9 mouse cellular contexts compared by ENCODE assay signal in the genomic region with DNA sequence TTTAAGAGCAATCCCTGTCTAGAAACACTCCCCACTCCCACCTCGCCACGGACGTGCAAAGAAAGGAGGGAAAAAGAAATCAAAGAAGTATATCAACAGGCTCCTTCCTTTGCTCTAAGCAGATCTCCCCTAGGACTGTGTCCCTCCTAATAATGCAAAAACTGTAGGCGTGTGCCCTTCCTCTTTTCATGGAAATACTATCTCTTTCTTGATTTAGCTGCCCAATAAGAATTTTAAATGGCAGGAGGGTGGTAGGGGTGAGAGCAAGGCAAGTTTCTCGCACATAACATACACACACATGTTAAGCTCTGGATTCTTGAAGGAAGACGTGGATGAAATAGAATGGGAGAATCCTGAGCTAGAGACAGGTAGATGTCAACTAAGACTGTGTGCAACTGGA. TPM values are rescaled to one million over a fixed set of nuclear protein-coding genes. Genes with fewer than 3 reads are reported as not detected.
DNase-seq lines count a peak whose midpoint lies in the region; ATAC-seq and TF ChIP-seq lines count a peak whose summit lies in the region.
"Had no signal": no experiment of that assay in that cellular context is flagged by ENCODE, and none has a peak within 500 bp of the region (broad histone marks: within the 10 kb centered on the region; RNA-seq: fewer than 3 reads in every experiment).

No protein-coding gene starts in this region.

- peak; percentile 2; the same call in 1 of the 2 replicates for ATAC-seq in kidney, embryonic 15.5 days (replicated peaks; ENCODE audit: low FRiP score)
- no peak for ATAC-seq in hindbrain, postnatal 0 days
- ATAC-seq in midbrain, postnatal 0 days (ENCODE audit: low FRiP score), result no peak
- no peak for ATAC-seq in megakaryocyte-erythroid progenitor cell, adult 5-6 weeks (replicated peaks; ENCODE audit: low FRiP score, low TSS enrichment, poor library complexity, severe bottlenecking)

- H3K9ac ChIP-seq in kidney, embryonic 15.5 days, result peak overlapping the region; percentile 71; the same call in 1 of the 2 replicates
- H3K9ac ChIP-seq in hindbrain, postnatal 0 days (replicated peaks; ENCODE audit: low read length), result no peak overlapping the region; the same call in 1 of the 2 replicates
- 0 out of 2 replicates have a peak overlapping the region, but pooled peaks have one; percentile 20 for H3K9ac ChIP-seq in midbrain, postnatal 0 days (replicated peaks; ENCODE audit: low read length, poor library complexity, severe bottlenecking)

- H3K4me3 ChIP-seq in kidney, embryonic 15.5 days (replicated peaks), result peak overlapping the region; percentile 67
- peak overlapping the region; percentile 56 for H3K4me3 ChIP-seq in cortical plate, adult 2 months (ENCODE audit: insufficient read depth, low read length)
- H3K4me3 ChIP-seq in hindbrain, postnatal 0 days (ENCODE audit: low read length), result peak overlapping the region; percentile 49
- peak overlapping the region; percentile 55 for H3K4me3 ChIP-seq in midbrain, postnatal 0 days (ENCODE audit: low read depth, low read length)

- no peak for DNase-seq in kidney, postnatal 10 days
- DNase-seq in hindbrain, postnatal 0 days (ENCODE audit: low spot score), result no peak
- DNase-seq in midbrain, postnatal 0 days (ENCODE audit: low spot score), result no peak
- DNase-seq in spleen, postnatal 4 days (ENCODE audit: low spot score in 2 of 2), result no peak
- no peak for DNase-seq in kidney, adult 9 months

- TF ChIP-seq POLR2A in cortical plate, adult 2 months (IDR thresholded peaks at IDR 0.05; ENCODE audit: extremely low read depth, insufficient read depth, low read length), result no peak

- 62% methylated on average over 6 of the region's 6 CpGs for WGBS in kidney, embryonic 15.5 days
- WGBS in hindbrain, postnatal 0 days, result 66% methylated on average over 6 of the region's 6 CpGs
- 65% methylated on average over 6 of the region's 6 CpGs for WGBS in midbrain, postnatal 0 days

- H3K4me1 ChIP-seq in kidney, embryonic 15.5 days, result peaks cover 35% of the 10 kb centered on the region
- peaks cover 3% of the 10 kb centered on the region; the same call in 1 of the 2 replicates for H3K4me1 ChIP-seq in cortical plate, adult 2 months (ENCODE audit: control insufficient read depth, insufficient read depth, low read length)
- peaks cover 4% of the 10 kb centered on the region; the same call in 1 of the 2 replicates for H3K4me1 ChIP-seq in hindbrain, postnatal 0 days (ENCODE audit: insufficient read depth, low read length)
- H3K4me1 ChIP-seq in midbrain, postnatal 0 days (ENCODE audit: insufficient read depth, low read length), result peaks cover 13% of the 10 kb centered on the region

- peak overlapping the region; percentile 82 for H3K27ac ChIP-seq in kidney, embryonic 15.5 days
- H3K27ac ChIP-seq in cortical plate, adult 2 months (ENCODE audit: insufficient read depth, low read length), result no peak overlapping the region
- H3K27ac ChIP-seq in hindbrain, postnatal 0 days, result peak overlapping the region; percentile 71
- H3K27ac ChIP-seq in midbrain, postnatal 0 days (ENCODE audit: low read depth, low read length), result peak overlapping the region; percentile 73

- H3K27me3 ChIP-seq in kidney, embryonic 15.5 days, result no peaks in the 10 kb centered on the region
- H3K27me3 ChIP-seq in hindbrain, postnatal 0 days (ENCODE audit: insufficient read depth, low read length), result no peaks in the 10 kb centered on the region
- H3K27me3 ChIP-seq in midbrain, postnatal 0 days (ENCODE audit: insufficient read depth, low read length), result no peaks in the 10 kb centered on the region

- no peak for TF ChIP-seq CTCF in cortical plate, adult 2 months (IDR thresholded peaks at IDR 0.05; ENCODE audit: extremely low read depth, insufficient read depth, low read length)
- no peak for TF ChIP-seq CTCF in hindbrain, postnatal 0 days (IDR thresholded peaks at IDR 0.05; ENCODE audit: low read depth)
- TF ChIP-seq CTCF in midbrain, postnatal 0 days (IDR thresholded peaks at IDR 0.05), result no peak

- H3K36me3 ChIP-seq in kidney, embryonic 15.5 days, result peaks cover 22% of the 10 kb centered on the region
- 0 out of 2 replicates have a peak, but pooled peaks cover 7% of the 10 kb centered on the region for H3K36me3 ChIP-seq in hindbrain, postnatal 0 days (ENCODE audit: insufficient read depth, low read length)
- peaks cover 5% of the 10 kb centered on the region; the same call in 1 of the 2 replicates for H3K36me3 ChIP-seq in midbrain, postnatal 0 days (ENCODE audit: insufficient read depth, low read length)

- no peaks in the 10 kb centered on the region for H3K9me3 ChIP-seq in kidney, embryonic 15.5 days (replicated peaks)
- H3K9me3 ChIP-seq in hindbrain, postnatal 0 days (ENCODE audit: low read length), result no peaks in the 10 kb centered on the region
- H3K9me3 ChIP-seq in midbrain, postnatal 0 days (ENCODE audit: low read length), result no peaks in the 10 kb centered on the region

- H3K4me2 ChIP-seq in kidney, embryonic 15.5 days, result peak overlapping the region; percentile 91
- peak overlapping the region; percentile 84 for H3K4me2 ChIP-seq in hindbrain, postnatal 0 days (ENCODE audit: low read depth, low read length)
- H3K4me2 ChIP-seq in midbrain, postnatal 0 days (ENCODE audit: low read depth, low read length, poor library complexity, severe bottlenecking), result peak overlapping the region; percentile 81

RNA-seq across cellular contexts. Expression of gene G6pc3, which starts 0.4 kb away (rescaled TPM):
- 39.7 and 43.4 TPM in 2 replicates for polyA plus RNA-seq in kidney, embryonic 15.5 days (2015; fragmentation: Nextera tagmentation; extraction: Ambion mirVana)
- 97.1 TPM in 2 replicates for polyA plus RNA-seq in cortical plate, adult 2 months (2012; rRNA removed)
- total RNA-seq in hindbrain, postnatal 0 days (2014; rRNA removed), result 67.5 and 70.1 TPM in 2 replicates
- polyA plus RNA-seq in hindbrain, postnatal 0 days (2015; fragmentation: Nextera tagmentation; extraction: Ambion mirVana), result 43.8 and 46.2 TPM in 2 replicates
- total RNA-seq in midbrain, postnatal 0 days (2014; rRNA removed), result 43.1 and 68.5 TPM in 2 replicates
- polyA plus RNA-seq in midbrain, postnatal 0 days (2015; fragmentation: Nextera tagmentation; extraction: Ambion mirVana), result 42.0 and 48.7 TPM in 2 replicates
- total RNA-seq in megakaryocyte-erythroid progenitor cell, adult 5-6 weeks (2014; fragmentation: Nextera tagmentation), result 71.5 and 93.3 TPM in 2 replicates
- total RNA-seq in megakaryocyte-erythroid progenitor cell, adult 5-6 weeks (2017), result 39.9 and 59.4 TPM in 2 replicates

RNA-seq across cellular contexts. Expression of gene Lsm12, which starts 3.9 kb away (rescaled TPM):
- 122 and 135 TPM in 2 replicates for polyA plus RNA-seq in kidney, embryonic 15.5 days (2015; fragmentation: Nextera tagmentation; extraction: Ambion mirVana)
- polyA plus RNA-seq in cortical plate, adult 2 months (2012; rRNA removed), result 33.2 and 34.4 TPM in 2 replicates
- 65.7 and 167 TPM in 2 replicates for total RNA-seq in hindbrain, postnatal 0 days (2014; rRNA removed)
- polyA plus RNA-seq in hindbrain, postnatal 0 days (2015; fragmentation: Nextera tagmentation; extraction: Ambion mirVana), result 147 and 153 TPM in 2 replicates
- total RNA-seq in midbrain, postnatal 0 days (2014; rRNA removed), result 77.7 and 86.2 TPM in 2 replicates
- polyA plus RNA-seq in midbrain, postnatal 0 days (2015; fragmentation: Nextera tagmentation; extraction: Ambion mirVana), result 130 and 147 TPM in 2 replicates
- total RNA-seq in megakaryocyte-erythroid progenitor cell, adult 5-6 weeks (2014; fragmentation: Nextera tagmentation), result 110 TPM in 2 replicates
- total RNA-seq in megakaryocyte-erythroid progenitor cell, adult 5-6 weeks (2017), result 71.3 and 94.9 TPM in 2 replicates

RNA-seq across cellular contexts. Expression of gene Tmem101, which starts 32.8 kb away (rescaled TPM):
- polyA plus RNA-seq in kidney, embryonic 15.5 days (2015; fragmentation: Nextera tagmentation; extraction: Ambion mirVana), result 35.3 and 36.5 TPM in 2 replicates
- 28.4 and 31.4 TPM in 2 replicates for polyA plus RNA-seq in cortical plate, adult 2 months (2012; rRNA removed)
- 37.4 and 45.4 TPM in 2 replicates for total RNA-seq in hindbrain, postnatal 0 days (2014; rRNA removed)
- polyA plus RNA-seq in hindbrain, postnatal 0 days (2015; fragmentation: Nextera tagmentation; extraction: Ambion mirVana), result 40.6 and 42.5 TPM in 2 replicates
- total RNA-seq in midbrain, postnatal 0 days (2014; rRNA removed), result 35.2 and 41.1 TPM in 2 replicates
- 42.4 and 44.4 TPM in 2 replicates for polyA plus RNA-seq in midbrain, postnatal 0 days (2015; fragmentation: Nextera tagmentation; extraction: Ambion mirVana)
- total RNA-seq in megakaryocyte-erythroid progenitor cell, adult 5-6 weeks (2014; fragmentation: Nextera tagmentation), result 4.7 and 9.3 TPM in 2 replicates
- total RNA-seq in megakaryocyte-erythroid progenitor cell, adult 5-6 weeks (2017), result 11.8 and 15.7 TPM in 2 replicates

RNA-seq across cellular contexts. Expression of gene Hdac5, which starts 41.0 kb away (rescaled TPM):
- polyA plus RNA-seq in kidney, embryonic 15.5 days (2015; fragmentation: Nextera tagmentation; extraction: Ambion mirVana), result 47.4 and 48.4 TPM in 2 replicates
- polyA plus RNA-seq in cortical plate, adult 2 months (2012; rRNA removed), result 191 and 237 TPM in 2 replicates
- 212 and 350 TPM in 2 replicates for total RNA-seq in hindbrain, postnatal 0 days (2014; rRNA removed)
- polyA plus RNA-seq in hindbrain, postnatal 0 days (2015; fragmentation: Nextera tagmentation; extraction: Ambion mirVana), result 61.2 and 61.9 TPM in 2 replicates
- total RNA-seq in midbrain, postnatal 0 days (2014; rRNA removed), result 183 and 263 TPM in 2 replicates
- 61.9 and 65.9 TPM in 2 replicates for polyA plus RNA-seq in midbrain, postnatal 0 days (2015; fragmentation: Nextera tagmentation; extraction: Ambion mirVana)
- 10.7 and 16.6 TPM in 2 replicates for total RNA-seq in megakaryocyte-erythroid progenitor cell, adult 5-6 weeks (2014; fragmentation: Nextera tagmentation)
- 6.1 and 11.4 TPM in 2 replicates for total RNA-seq in megakaryocyte-erythroid progenitor cell, adult 5-6 weeks (2017)

RNA-seq across cellular contexts. Expression of gene Nags, which starts 43.7 kb away (rescaled TPM):
- 0.19 and 0.33 TPM in 2 replicates for polyA plus RNA-seq in kidney, embryonic 15.5 days (2015; fragmentation: Nextera tagmentation; extraction: Ambion mirVana)
- 0.04 and 0.08 TPM in 2 replicates for polyA plus RNA-seq in cortical plate, adult 2 months (2012; rRNA removed)
- total RNA-seq in hindbrain, postnatal 0 days (2014; rRNA removed), result not detected in 2 replicates
- 0.09 and 0.14 TPM in 2 replicates for polyA plus RNA-seq in hindbrain, postnatal 0 days (2015; fragmentation: Nextera tagmentation; extraction: Ambion mirVana)
- 0.14 and 0.16 TPM in 2 replicates for total RNA-seq in midbrain, postnatal 0 days (2014; rRNA removed)
- polyA plus RNA-seq in midbrain, postnatal 0 days (2015; fragmentation: Nextera tagmentation; extraction: Ambion mirVana), result 0.09 and 0.11 TPM in 2 replicates
- 7.4 and 9.5 TPM in 2 replicates for total RNA-seq in megakaryocyte-erythroid progenitor cell, adult 5-6 weeks (2014; fragmentation: Nextera tagmentation)
- 1.6 and 2.1 TPM in 2 replicates for total RNA-seq in megakaryocyte-erythroid progenitor cell, adult 5-6 weeks (2017)
- total RNA-seq: gastrocnemius, adult 18-20 months had no signal
